22 mouse cellular contexts compared by ENCODE assay signal in genomic region chr7:88243059-88243458, GRCm38 (mm10). TPM values are rescaled to one million over a fixed set of nuclear protein-coding genes. Genes with fewer than 3 reads are reported as not detected.
DNase-seq lines count a peak whose midpoint lies in the region; ATAC-seq and TF ChIP-seq lines count a peak whose summit lies in the region.
"Had no signal": no experiment of that assay in that cellular context is flagged by ENCODE, and none has a peak within 500 bp of the region (broad histone marks: within the 10 kb centered on the region; RNA-seq: fewer than 3 reads in every experiment).

No protein-coding gene starts in this region.

- POLR2A ChIA-PET in Patski (lab: Charles Lee), result no interaction called here

- no peaks in the 10 kb centered on the region for H3K4me1 ChIP-seq in lung, postnatal 0 days (ENCODE audit: insufficient read depth, low read depth, low read length)
- H3K4me1 ChIP-seq: heart, embryonic 10.5 days; intestine, embryonic 15.5 days; kidney, embryonic 15.5 days; limb, embryonic 13.5 days had no signal

- no peak overlapping the region for H3K4me2 ChIP-seq in lung, postnatal 0 days (replicated peaks; ENCODE audit: low read depth, low read length)
- H3K4me2 ChIP-seq: hindbrain, embryonic 14.5 days; intestine, embryonic 15.5 days; kidney, embryonic 15.5 days; limb, embryonic 13.5 days had no signal

- H3K9me3 ChIP-seq in lung, postnatal 0 days (ENCODE audit: low read length), result no peaks in the 10 kb centered on the region
- H3K9me3 ChIP-seq: G1E; heart, embryonic 10.5 days; intestine, embryonic 15.5 days; kidney, embryonic 15.5 days; limb, embryonic 13.5 days had no signal

- CTCF ChIA-PET in Patski (lab: Charles Lee), result interaction anchor here (1.6 to 2.0 kb wide), 2 partner anchors 11 to 13 kb away, joined by 3 to 5 read pairs; no protein-coding TSS in a partner anchor

- H3K27ac ChIP-seq in lung, postnatal 0 days (ENCODE audit: low read length), result no peak overlapping the region
- H3K27ac ChIP-seq: heart, embryonic 10.5 days; hindbrain, embryonic 14.5 days; intestine, embryonic 15.5 days; kidney, embryonic 15.5 days; limb, embryonic 13.5 days had no signal

- H3K4me3 ChIP-seq in lung, postnatal 0 days (ENCODE audit: low read depth, low read length), result no peak overlapping the region
- H3K4me3 ChIP-seq: heart, embryonic 10.5 days; intestine, embryonic 15.5 days; kidney, embryonic 15.5 days; limb, embryonic 13.5 days had no signal

- no peaks in the 10 kb centered on the region for H3K36me3 ChIP-seq in lung, postnatal 0 days (ENCODE audit: insufficient read depth, low read length)
- H3K36me3 ChIP-seq: G1E; heart, embryonic 10.5 days; intestine, embryonic 15.5 days; kidney, embryonic 15.5 days; limb, embryonic 13.5 days had no signal

- WGBS in lung, postnatal 0 days, result 22% methylated on average over 3 of the region's 3 CpGs

- DNase-seq in lung, postnatal 0 days (ENCODE audit: low spot score), result peak; percentile 66
- no peak for DNase-seq in lung, postnatal 10 days
- DNase-seq in Patski (ENCODE audit: low read depth, low spot score), result peak; percentile 10
- DNase-seq in frontal cortex, postnatal 36 days (ENCODE audit: low spot score in 2 of 2), result no peak
- no peak for DNase-seq in kidney, postnatal 25 days
- DNase-seq: adrenal gland, postnatal 25 days; cerebellum, adult 18-20 months; cerebellum, postnatal 25 days; gastrocnemius, postnatal 25 days; heart, postnatal 10 days; spleen, adult 18-20 months; thymus, adult 18-20 months; thymus, postnatal 4 days had no signal

- H3K9ac ChIP-seq in lung, postnatal 0 days (replicated peaks; ENCODE audit: low read depth), result no peak overlapping the region
- H3K9ac ChIP-seq: hindbrain, embryonic 14.5 days; intestine, embryonic 15.5 days; kidney, embryonic 15.5 days; limb, embryonic 13.5 days had no signal

- ATAC-seq in lung, postnatal 0 days, result no peak
- no peak for ATAC-seq in Patski
- peak; percentile 42 to 83; a peak in 3 of 4 replicates for ATAC-seq in hematopoietic stem cell, adult 5-6 weeks (replicated peaks in 1 of 2; ENCODE audit: insufficient read depth in 1 of 2, low FRiP score in 2 of 2, low TSS enrichment in 1 of 2, low read depth in 1 of 2, poor library complexity in 2 of 2, severe bottlenecking in 2 of 2)
- peak; percentile 80; the same call in 1 of the 2 replicates for ATAC-seq in neutrophil, adult 5-6 weeks (ENCODE audit: extremely low read depth, insufficient number of reproducible peaks, low FRiP score, poor library complexity, severe bottlenecking)
- ATAC-seq: intestine, embryonic 15.5 days; midbrain, embryonic 16.5 days had no signal

- peak; percentile 42; the same call in 1 of the 2 replicates for TF ChIP-seq EP300 in lung, postnatal 0 days (IDR thresholded peaks at IDR 0.05)

- no peak for TF ChIP-seq CTCF in lung, postnatal 0 days (IDR thresholded peaks at IDR 0.05)
- no peak for TF ChIP-seq CTCF in Patski (IDR thresholded peaks at IDR 0.05)

- H3K27me3 ChIP-seq in lung, postnatal 0 days (replicated peaks; ENCODE audit: insufficient read depth, low read length), result no peaks in the 10 kb centered on the region
- H3K27me3 ChIP-seq in Patski, result no peaks in the 10 kb centered on the region
- H3K27me3 ChIP-seq: intestine, embryonic 15.5 days; kidney, embryonic 15.5 days; limb, embryonic 13.5 days had no signal

- in situ Hi-C loops in Patski (cut with MboI; ENCODE audit: low pct_unique_long_range_greater_than_20kb), result no loop called here

RNA-seq across cellular contexts. Expression of gene Ctsc, which starts 34.8 kb away (rescaled TPM):
- polyA plus RNA-seq in lung, postnatal 0 days (2015; fragmentation: Nextera tagmentation; extraction: Ambion mirVana), result 303 and 368 TPM in 2 replicates
- polyA plus RNA-seq in Patski (2021), result 24.7 TPM
- total RNA-seq in hematopoietic stem cell, adult 5-6 weeks (2017), result 53.5 and 55.9 TPM in 2 replicates
- total RNA-seq in neutrophil, adult 5-6 weeks (2017), result 146 and 151 TPM in 2 replicates
- polyA plus RNA-seq: G1E had no signal

Comparison
In these comparisons a context has a peak if more than half of its experiments do, and no peak if none do; other contexts are left out.
1. DNase-seq: peak in lung, postnatal 0 days (single experiment) and Patski (single experiment); none in lung, postnatal 10 days (single experiment), frontal cortex, postnatal 36 days (0 of 2) and kidney, postnatal 25 days (0 of 2).
2. ATAC-seq: peak in hematopoietic stem cell, adult 5-6 weeks (2 of 2) and neutrophil, adult 5-6 weeks (single experiment); none in lung, postnatal 0 days (single experiment) and Patski (single experiment).